Mouse (Mus musculus) brain, adult 2 months (tissue): ENCODE results near the gene Rpl27a.

Experiments
- DNase-seq: peaks from one replicate; pipeline ENCODE4 v3.0.0; 2011; ENCODE audit warnings: low read depth, low spot score

Gene Rpl27a

GRCm38 (mm10) chr7:109524763-109525162 is 5.8 kb downstream of the Rpl27a start:
- no peak for DNase-seq

- DNase-seq = no peak
These were observed 7.1 kb downstream of the Rpl27a start for GRCm38 (mm10) chr7:109525740-109526663.

GRCm38 (mm10) chr7:109527536-109527935 is 8.6 kb downstream of the Rpl27a start:
- no peak for DNase-seq

- DNase-seq = peak; percentile 47
These were observed 9.4 kb downstream of the Rpl27a start for GRCm38 (mm10) chr7:109528356-109528755.

GRCm38 (mm10) chr7:109529741-109530140 is 10.8 kb downstream of the Rpl27a start:
- no peak for DNase-seq

GRCm38 (mm10) chr7:109531501-109531900 is 12.6 kb downstream of the Rpl27a start:
- no peak for DNase-seq

- DNase-seq = peak; percentile 80
These were observed 13.7 kb downstream of the Rpl27a start for GRCm38 (mm10) chr7:109532691-109533090.

GRCm38 (mm10) chr7:109533129-109533528 is 14.2 kb downstream of the Rpl27a start:
- peak; percentile 55 for DNase-seq

GRCm38 (mm10) chr7:109533888-109534287 is 14.9 kb downstream of the Rpl27a start:
- peak; percentile 59 for DNase-seq

GRCm38 (mm10) chr7:109534921-109535320 is 16.0 kb downstream of the Rpl27a start:
- DNase-seq = no peak

- DNase-seq = peak; percentile 79
These were observed 17.6 kb downstream of the Rpl27a start for GRCm38 (mm10) chr7:109536451-109536946.

- DNase-seq = no peak
These were observed 22.0 kb downstream of the Rpl27a start for GRCm38 (mm10) chr7:109540902-109541301.

- no peak for DNase-seq
These were observed 22.8 kb downstream of the Rpl27a start for GRCm38 (mm10) chr7:109541609-109542363.

- no peak for DNase-seq
These were observed 23.3 kb downstream of the Rpl27a start for GRCm38 (mm10) chr7:109542364-109542628.

GRCm38 (mm10) chr7:109544792-109545191 is 25.8 kb downstream of the Rpl27a start:
- no peak for DNase-seq

GRCm38 (mm10) chr7:109545255-109545993 is 26.5 kb downstream of the Rpl27a start:
- DNase-seq = peak; percentile 62

- DNase-seq = no peak
These were observed 27.2 kb downstream of the Rpl27a start for GRCm38 (mm10) chr7:109546186-109546585.

- DNase-seq = peak; percentile 77
These were observed 27.8 kb downstream of the Rpl27a start for GRCm38 (mm10) chr7:109546726-109547125.

GRCm38 (mm10) chr7:109559536-109559935 is 40.6 kb downstream of the Rpl27a start:
- DNase-seq = peak; percentile 87

- no peak for DNase-seq
These were observed 42.7 kb downstream of the Rpl27a start for GRCm38 (mm10) chr7:109561466-109562153.

GRCm38 (mm10) chr7:109562154-109562599 is 43.2 kb downstream of the Rpl27a start:
- DNase-seq = no peak
